Mouse (Mus musculus) neural tube, embryonic 15.5 days (tissue): ENCODE data around the gene Polr1b. TPM values are rescaled to one million over a fixed set of nuclear protein-coding genes. Genes with fewer than 3 reads are reported as not detected.

Experiments
- ATAC-seq: fragments of 200-750 bp; cut with Nextera tagmentation; 2 replicates; pipeline ENCODE4 v1.8.0; 2017; ENCODE audit warnings: mild to moderate bottlenecking, moderate TSS enrichment, moderate library complexity; ENCODE audit not compliant: low FRiP score
- H3K27ac ChIP-seq: fragments of 300-500 bp; sonication (generic); replicated peaks from 2 replicates; pipeline ENCODE4 v1.5.1; 2015; ENCODE audit warnings: mild to moderate bottlenecking, inconsistent platforms
- H3K27me3 ChIP-seq: fragments of 300-500 bp; sonication (generic); replicated peaks from 2 replicates; pipeline ENCODE4 v1.6.1; 2015; ENCODE audit warnings: inconsistent platforms
- H3K36me3 ChIP-seq: fragments of 300-500 bp; sonication (generic); 2 replicates; pipeline ENCODE4 v1.6.1; 2015; ENCODE audit warnings: inconsistent platforms
- H3K4me1 ChIP-seq: fragments of 300-500 bp; sonication (generic); 2 replicates; pipeline ENCODE4 v1.6.1; 2015; ENCODE audit warnings: inconsistent platforms
- H3K4me2 ChIP-seq: fragments of 300-500 bp; sonication (generic); 2 replicates; pipeline ENCODE4 v1.6.1; 2015; ENCODE audit warnings: inconsistent platforms, mild to moderate bottlenecking, moderate library complexity
- H3K4me3 ChIP-seq: fragments of 300-500 bp; sonication (generic); replicated peaks from 2 replicates; pipeline ENCODE4 v1.5.1; 2015; ENCODE audit warnings: mild to moderate bottlenecking, inconsistent platforms
- H3K9ac ChIP-seq: fragments of 300-500 bp; sonication (generic); replicated peaks from 2 replicates; pipeline ENCODE4 v1.6.1; 2015; ENCODE audit warnings: mild to moderate bottlenecking, inconsistent platforms
- H3K9me3 ChIP-seq: fragments of 300-500 bp; sonication (generic); replicated peaks from 2 replicates; pipeline ENCODE4 v1.6.1; 2016; ENCODE audit warnings: inconsistent platforms
- WGBS: fragments of 180-500 bp; shearing (Covaris S2); methylation state at CpG from one replicate; pipeline ENCODE4 v1.1.7; 2015; ENCODE audit warnings: mixed read lengths; 5-methylcytosine and 5-hydroxymethylcytosine counted together
- polyA plus RNA-seq: library from polyadenylated mRNA; unstranded; fragments of >200 nt; fragmentation: Nextera tagmentation; extraction: Ambion mirVana; gene quantifications from 2 replicates; pipeline ENCODE4 v1.2.1, GENCODE M21; 2015

Polr1b gene
- polyA plus RNA-seq, 1 experiment from 2014 or later: 14.5 TPM

- no peaks in the 10 kb centered on the region for H3K4me1 ChIP-seq
- no peaks in the 10 kb centered on the region for H3K27me3 ChIP-seq
- no peak overlapping the region for H3K4me3 ChIP-seq
- no peak for ATAC-seq
- H3K27ac ChIP-seq: no peak overlapping the region
- WGBS: 89% methylated on average over 2 of the region's 2 CpGs
- H3K4me2 ChIP-seq: no peak overlapping the region
- H3K9ac ChIP-seq: no peak overlapping the region
- peaks cover 75% of the 10 kb centered on the region for H3K36me3 ChIP-seq
- H3K9me3 ChIP-seq: no peaks in the 10 kb centered on the region
These were observed 21.6 kb upstream of the Polr1b start for GRCm38 (mm10) chr2:129079194-129079593.

GRCm38 (mm10) chr2:129081097-129081496 is 19.7 kb upstream of the Polr1b start:
- Histone ChIP-seq H3K36me3 (peaks cover 80% of the 10 kb centered on the region), H3K4me2 (no peak overlapping the region)
- WGBS: 72% methylated on average over 13 of the region's 13 CpGs

DNA sequence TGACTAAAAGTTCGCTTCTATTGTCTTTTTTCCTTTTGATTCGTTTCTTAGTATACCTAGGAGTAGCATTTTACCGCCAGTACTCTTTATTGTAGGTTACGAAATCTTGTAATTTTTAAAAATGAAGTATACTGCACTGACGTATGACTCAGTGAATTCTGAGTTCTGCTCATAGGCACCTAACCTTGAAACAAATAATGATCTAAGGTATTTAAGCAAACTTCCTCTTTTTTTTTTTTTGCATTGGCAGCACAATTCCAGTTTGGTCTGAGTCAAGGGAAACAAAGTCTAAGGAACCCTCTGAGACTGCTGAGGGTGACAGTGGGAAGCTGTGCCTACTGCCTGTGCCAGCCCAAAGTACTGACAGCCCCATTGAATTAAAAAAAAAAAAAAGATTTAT is 17.3 kb upstream of the Polr1b start:
- H3K36me3 ChIP-seq: peaks cover 78% of the 10 kb centered on the region
- H3K9ac ChIP-seq: no peak overlapping the region
- H3K4me3 ChIP-seq: no peak overlapping the region
- no peaks in the 10 kb centered on the region for H3K27me3 ChIP-seq
- no peak overlapping the region for H3K27ac ChIP-seq
- H3K4me2 ChIP-seq: no peak overlapping the region
- WGBS: 94% methylated on average over 5 of the region's 5 CpGs
- H3K4me1 ChIP-seq: no peaks in the 10 kb centered on the region
- H3K9me3 ChIP-seq: no peaks in the 10 kb centered on the region
- no peak for ATAC-seq

More at GRCm38 (mm10) chr2:129081097-129081496, 19.7 kb upstream of the Polr1b start:
- H3K4me1 ChIP-seq: no peaks in the 10 kb centered on the region
- no peak overlapping the region for H3K4me3 ChIP-seq
- ATAC-seq: no peak
- H3K27me3 ChIP-seq: no peaks in the 10 kb centered on the region
- H3K9me3 ChIP-seq: no peaks in the 10 kb centered on the region
- H3K27ac ChIP-seq: no peak overlapping the region
- no peak overlapping the region for H3K9ac ChIP-seq

- 53% methylated on average over 2 of the region's 2 CpGs for WGBS
- no peaks in the 10 kb centered on the region for H3K4me1 ChIP-seq
- H3K9me3 ChIP-seq: no peaks in the 10 kb centered on the region
- H3K36me3 ChIP-seq: peaks cover 79% of the 10 kb centered on the region
- no peak overlapping the region for H3K27ac ChIP-seq
- H3K27me3 ChIP-seq: no peaks in the 10 kb centered on the region
- no peak for ATAC-seq
- H3K4me2 ChIP-seq: no peak overlapping the region
- H3K4me3 ChIP-seq: no peak overlapping the region
- no peak overlapping the region for H3K9ac ChIP-seq
These were observed 15.8 kb upstream of the Polr1b start for GRCm38 (mm10) chr2:129084959-129085358.

GRCm38 (mm10) chr2:129087520-129087919 is 13.3 kb upstream of the Polr1b start:
- Histone ChIP-seq H3K4me2 (no peak overlapping the region), H3K4me1 (no peaks in the 10 kb centered on the region), H3K27ac (no peak overlapping the region), H3K36me3 (peaks cover 79% of the 10 kb centered on the region), H3K27me3 (no peaks in the 10 kb centered on the region), H3K9ac (no peak overlapping the region), H3K9me3 (no peaks in the 10 kb centered on the region), H3K4me3 (no peak overlapping the region)
- no peak for ATAC-seq
- 93% methylated on average over 1 of the region's 1 CpGs for WGBS

DNA sequence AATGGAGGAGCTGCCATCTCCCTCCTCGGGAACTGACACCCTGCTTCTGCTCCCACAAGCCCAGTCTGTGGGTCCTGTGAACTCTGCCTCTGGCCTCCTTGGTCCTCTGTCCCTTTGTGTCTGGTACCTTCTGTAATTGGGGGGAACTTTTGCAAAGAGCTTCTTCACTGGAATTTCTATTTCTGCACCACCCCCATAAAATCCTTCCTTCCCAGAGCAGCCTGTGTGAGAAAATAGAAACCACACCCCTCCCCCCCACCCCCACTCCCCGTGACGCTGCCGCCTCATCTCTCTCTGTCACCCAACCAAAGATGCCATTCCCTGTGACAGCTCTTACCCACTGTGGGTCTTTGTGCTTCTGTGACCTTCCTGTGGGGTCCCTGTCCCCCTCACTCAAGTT is 10.4 kb upstream of the Polr1b start:
- no peak overlapping the region for H3K4me3 ChIP-seq
- no peak overlapping the region for H3K27ac ChIP-seq
- H3K27me3 ChIP-seq: no peaks in the 10 kb centered on the region
- H3K36me3 ChIP-seq: peaks cover 91% of the 10 kb centered on the region
- no peak overlapping the region for H3K4me2 ChIP-seq
- no peak overlapping the region for H3K9ac ChIP-seq
- H3K9me3 ChIP-seq: no peaks in the 10 kb centered on the region
- no peaks in the 10 kb centered on the region for H3K4me1 ChIP-seq
- 59% methylated on average over 4 of the region's 4 CpGs for WGBS
- ATAC-seq: no peak

DNA sequence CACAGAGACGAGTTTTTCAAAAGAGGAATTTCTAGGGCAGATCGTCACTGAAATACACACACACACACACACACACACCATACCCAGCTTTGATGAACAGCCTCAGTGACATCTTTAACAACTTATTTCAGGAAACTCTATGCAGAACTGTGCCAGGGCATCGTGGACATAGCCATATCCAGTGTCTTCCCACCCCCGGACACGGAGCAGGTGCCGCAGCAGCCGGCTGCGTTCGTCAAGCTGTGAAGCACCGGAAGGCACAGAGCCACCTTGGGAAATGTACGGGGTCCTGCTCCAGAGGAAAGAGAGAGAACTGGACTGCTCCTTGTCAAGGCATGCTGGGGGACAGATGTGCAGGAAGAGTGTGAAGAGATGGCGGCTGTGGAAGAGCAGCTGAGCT is 8.0 kb upstream of the Polr1b start:
- no peak overlapping the region for H3K4me3 ChIP-seq
- peaks cover 74% of the 10 kb centered on the region for H3K36me3 ChIP-seq
- no peak overlapping the region for H3K9ac ChIP-seq
- H3K27ac ChIP-seq: no peak overlapping the region
- H3K27me3 ChIP-seq: no peaks in the 10 kb centered on the region
- no peak for ATAC-seq
- whole genome bisulfite sequencing: 94% methylated on average over 12 of the region's 12 CpGs
- H3K4me2 ChIP-seq: no peak overlapping the region
- H3K9me3 ChIP-seq: no peaks in the 10 kb centered on the region
- H3K4me1 ChIP-seq: no peaks in the 10 kb centered on the region

- H3K36me3 ChIP-seq: peaks cover 64% of the 10 kb centered on the region
These were observed 6.7 kb upstream of the Polr1b start for GRCm38 (mm10) chr2:129093926-129094724.

GRCm38 (mm10) chr2:129112924-129113323 is 12.1 kb downstream of the Polr1b start:
- no peak overlapping the region for H3K4me2 ChIP-seq
- 95% methylated on average over 5 of the region's 5 CpGs for WGBS
- no peak for ATAC-seq
- H3K9me3 ChIP-seq: no peaks in the 10 kb centered on the region
- H3K9ac ChIP-seq: no peak overlapping the region
- H3K27ac ChIP-seq: no peak overlapping the region
- H3K36me3 ChIP-seq: peaks cover 79% of the 10 kb centered on the region
- H3K4me1 ChIP-seq: no peaks in the 10 kb centered on the region
- H3K4me3 ChIP-seq: no peak overlapping the region
- no peaks in the 10 kb centered on the region for H3K27me3 ChIP-seq

More at GRCm38 (mm10) chr2:129093926-129094724, 6.7 kb upstream of the Polr1b start:
- Histone ChIP-seq H3K27ac (no peak overlapping the region), H3K4me2 (no peak overlapping the region), H3K9me3 (no peaks in the 10 kb centered on the region), H3K9ac (no peak overlapping the region), H3K4me3 (no peak overlapping the region), H3K27me3 (no peaks in the 10 kb centered on the region), H3K4me1 (no peaks in the 10 kb centered on the region)
- WGBS: 91% methylated on average over 18 of the region's 18 CpGs
- ATAC-seq: no peak

GRCm38 (mm10) chr2:129115706-129116367 is 15.0 kb downstream of the Polr1b start:
- Histone ChIP-seq H3K36me3 (peaks cover 85% of the 10 kb centered on the region), H3K27me3 (no peaks in the 10 kb centered on the region), H3K4me1 (no peaks in the 10 kb centered on the region), H3K27ac (no peak overlapping the region), H3K9ac (no peak overlapping the region), H3K4me3 (no peak overlapping the region), H3K9me3 (no peaks in the 10 kb centered on the region), H3K4me2 (no peak overlapping the region)
- ATAC-seq: no peak
- WGBS: 95% methylated on average over 9 of the region's 9 CpGs

DNA sequence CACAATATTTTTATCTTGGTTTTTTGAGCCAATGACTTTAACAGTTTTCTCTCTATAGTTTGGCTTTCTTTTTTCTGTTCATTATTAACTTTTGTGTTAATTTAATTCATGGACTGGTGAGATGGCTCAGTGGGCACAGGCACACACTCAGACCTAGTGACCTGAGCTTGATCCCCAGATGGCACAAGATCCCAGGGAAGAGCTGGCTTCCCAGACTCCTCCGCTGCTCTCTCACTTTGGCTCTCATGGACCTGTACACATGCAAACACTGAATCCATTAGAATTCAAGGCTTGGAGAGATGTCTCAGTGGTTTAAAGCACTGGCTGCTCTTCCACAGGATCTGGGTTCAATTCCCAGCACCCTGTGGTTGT is 15.6 kb downstream of the Polr1b start:
- no peaks in the 10 kb centered on the region for H3K9me3 ChIP-seq
- no peaks in the 10 kb centered on the region for H3K27me3 ChIP-seq
- no peaks in the 10 kb centered on the region for H3K4me1 ChIP-seq
- peaks cover 88% of the 10 kb centered on the region for H3K36me3 ChIP-seq
- no peak overlapping the region for H3K9ac ChIP-seq
- 96% methylated on average over 1 of the region's 1 CpGs for WGBS
- H3K27ac ChIP-seq: no peak overlapping the region
- H3K4me2 ChIP-seq: no peak overlapping the region
- H3K4me3 ChIP-seq: no peak overlapping the region
- ATAC-seq: no peak

DNA sequence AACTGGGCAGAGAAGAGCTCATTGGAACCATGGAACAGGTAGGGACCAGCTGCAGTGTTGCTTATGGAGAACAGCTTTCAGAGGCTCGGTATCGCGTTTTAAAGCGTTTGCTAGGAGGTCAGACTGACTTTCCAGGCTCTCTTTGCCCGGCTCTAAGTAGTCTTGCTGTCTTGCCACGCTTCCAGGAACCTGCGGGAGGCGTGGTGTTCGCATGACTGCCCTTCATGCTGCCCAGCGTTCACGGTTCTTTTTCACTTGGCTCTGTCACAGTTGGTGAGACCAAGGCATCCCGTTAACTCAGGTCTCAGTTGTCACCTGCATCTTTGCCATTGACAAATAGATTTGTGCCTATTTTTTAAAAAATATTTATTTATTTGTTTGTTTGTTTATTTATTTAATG is 17.3 kb downstream of the Polr1b start:
- H3K4me2 ChIP-seq: no peak overlapping the region
- ATAC-seq: no peak
- no peak overlapping the region for H3K27ac ChIP-seq
- no peak overlapping the region for H3K4me3 ChIP-seq
- H3K4me1 ChIP-seq: no peaks in the 10 kb centered on the region
- WGBS: 96% methylated on average over 12 of the region's 12 CpGs
- no peaks in the 10 kb centered on the region for H3K9me3 ChIP-seq
- H3K36me3 ChIP-seq: peaks cover 91% of the 10 kb centered on the region
- H3K27me3 ChIP-seq: no peaks in the 10 kb centered on the region
- no peak overlapping the region for H3K9ac ChIP-seq
